Mouse (Mus musculus) thymus, adult 18-20 months (tissue): Measurements from ENCODE around the gene Dsn1.

Experiments
- DNase-seq, 2 experiments: peaks; one replicate each; pipeline ENCODE4 v3.0.0; 2022; ENCODE audit warnings: mixed read lengths in 2 of 2

The Dsn1 gene

DNA sequence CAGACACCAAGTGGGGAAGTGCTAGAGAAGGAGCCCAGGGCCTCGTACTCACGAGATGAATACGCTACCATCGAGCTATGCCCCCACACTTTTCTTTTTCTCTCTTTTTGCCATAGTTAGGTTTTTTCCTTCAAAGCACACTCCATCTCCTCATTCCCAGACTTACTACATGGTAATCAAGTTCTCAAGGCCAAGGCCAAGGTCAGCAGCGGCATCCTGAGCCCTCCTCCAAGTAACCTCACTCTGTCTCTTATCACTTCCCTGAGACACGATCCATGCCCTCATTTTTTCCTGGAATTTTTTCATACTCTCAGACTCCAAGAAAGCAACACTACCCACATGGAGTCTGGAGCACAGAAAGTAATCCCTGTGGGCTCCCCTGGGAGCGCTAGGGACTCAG lies 43.1 kb downstream of the Dsn1 start:
- DNase-seq: no peak

DNA sequence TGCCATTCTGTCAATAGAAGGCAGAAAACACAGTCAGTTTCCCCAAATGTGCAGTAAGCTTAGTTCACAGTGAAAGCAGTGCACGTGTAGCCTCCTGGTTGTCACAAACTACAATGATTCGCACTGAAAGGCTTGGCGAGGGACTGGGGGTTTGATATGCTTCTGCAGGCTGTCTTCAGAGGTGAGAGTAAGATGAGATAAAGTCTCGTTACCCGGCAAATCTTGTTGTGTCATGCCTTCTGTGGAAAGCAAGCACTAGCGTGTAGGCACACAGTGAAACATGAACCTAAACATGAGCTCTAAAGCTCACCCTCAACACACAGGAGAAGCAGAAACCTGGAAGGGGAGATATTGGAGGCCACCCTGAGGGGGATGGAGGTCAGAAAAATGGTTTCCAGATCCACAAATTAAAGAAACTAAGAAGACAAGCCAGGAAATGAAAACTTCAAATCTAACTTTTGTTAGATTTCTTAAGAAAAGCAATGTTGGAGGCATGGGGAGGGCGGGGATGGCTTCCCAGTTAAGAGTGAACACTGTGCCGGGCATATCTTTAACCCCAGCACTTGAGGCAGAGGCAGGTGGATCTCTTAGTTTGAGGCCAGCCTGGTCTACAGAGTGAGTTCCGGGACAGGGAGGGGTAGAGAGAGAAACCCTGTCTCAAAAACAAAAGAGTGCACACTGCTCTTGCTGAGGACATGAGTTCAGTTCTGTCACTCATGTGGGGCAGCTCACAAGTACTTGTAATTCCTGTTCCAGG lies 48.3 kb downstream of the Dsn1 start:
- no peak for DNase-seq

DNA sequence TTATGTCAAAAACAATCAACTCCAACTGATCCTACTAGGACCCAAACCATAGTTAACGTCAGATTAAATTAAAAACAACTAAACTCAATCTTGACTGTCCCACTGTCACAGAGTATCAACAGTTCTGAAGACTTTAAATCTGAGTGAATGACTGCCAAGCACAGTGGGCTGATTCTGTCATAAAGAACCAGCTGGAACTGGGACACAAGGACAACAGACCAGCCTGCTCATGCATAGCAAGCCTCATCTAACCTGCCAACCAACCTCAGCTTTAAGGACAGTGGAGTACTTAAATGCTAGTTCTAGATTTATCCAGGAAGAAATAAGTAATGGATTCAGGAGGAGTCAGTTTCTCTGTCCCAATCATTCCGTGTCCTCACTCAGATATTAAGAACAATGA lies 49.9 kb downstream of the Dsn1 start:
- DNase-seq: no peak

GRCm38 (mm10) chr2:156956306-156956705 lies 50.6 kb downstream of the Dsn1 start:
- DNase-seq: no peak

- no peak for DNase-seq
Measured at GRCm38 (mm10) chr2:156954463-156954862, 52.5 kb downstream of the Dsn1 start.

DNA sequence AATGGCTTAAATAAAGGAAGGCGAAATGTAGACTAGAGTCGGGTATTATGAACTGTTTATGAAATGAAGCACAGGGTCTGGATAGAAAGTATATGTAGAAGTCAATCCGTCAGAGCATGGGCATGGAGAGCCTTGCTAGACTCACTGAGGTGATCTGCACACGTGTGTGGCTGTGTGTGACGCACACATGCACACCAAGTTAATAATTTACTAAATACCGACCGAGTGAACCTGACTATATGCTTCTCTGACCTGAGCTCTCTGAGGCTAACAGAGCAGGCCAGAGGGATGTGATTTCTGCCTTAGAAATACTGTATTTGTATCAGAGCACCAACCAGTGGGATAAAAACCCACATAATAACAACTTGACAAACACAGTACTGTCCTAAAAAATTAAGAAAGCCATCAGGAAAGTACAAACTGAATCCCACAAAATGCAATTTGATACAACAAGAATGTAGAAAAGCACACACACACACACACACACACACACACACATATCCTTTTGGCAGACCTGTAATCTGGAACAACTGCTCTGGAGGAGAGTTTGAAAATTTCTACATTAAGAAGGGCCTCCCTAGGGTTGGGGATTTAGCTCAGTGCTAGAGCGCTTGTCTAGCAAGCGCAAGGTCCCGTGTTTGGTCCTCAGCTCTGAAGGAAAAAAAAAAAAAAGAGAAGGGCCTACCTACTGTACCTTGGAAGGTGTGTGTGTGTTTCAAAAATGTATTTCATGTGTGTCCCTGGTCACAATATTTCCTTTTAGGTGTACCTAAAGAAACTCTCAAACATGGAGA lies 55.5 kb downstream of the Dsn1 start:
- DNase-seq: no peak

GRCm38 (mm10) chr2:156950816-156951215 lies 56.1 kb downstream of the Dsn1 start:
- DNase-seq: no peak
